Mouse (Mus musculus) liver, adult 2 months (tissue): ENCODE results near the gene Taldo1. TPM values are rescaled to one million over a fixed set of nuclear protein-coding genes. Genes with fewer than 3 reads are reported as not detected.
"Not testable (repeated sequence)": the region's sequence is repeated elsewhere in the genome, so short reads cannot be mapped to it uniquely, and the experiment has no call there.

Experiments used
- DNase-seq: peaks from one replicate; pipeline ENCODE4 v3.0.0-alpha.2; 2011; ENCODE audit warnings: low read depth, low spot score; ENCODE audit errors: extremely low read depth
- H3K27ac ChIP-seq: fragments of 200-500 bp; replicated peaks from 2 replicates; pipeline ENCODE4 v1.5.1; 2012; ENCODE audit warnings: low read depth, mild to moderate bottlenecking, control low read depth, inconsistent platforms, low read length; ENCODE audit not compliant: insufficient read depth
- H3K27me3 ChIP-seq: fragments of 200-500 bp; 2 replicates; pipeline ENCODE4 v1.6.1; 2012; ENCODE audit warnings: mild to moderate bottlenecking, moderate library complexity, low read length, inconsistent platforms; ENCODE audit not compliant: control insufficient read depth, insufficient read depth
- H3K36me3 ChIP-seq: fragments of 200-500 bp; 2 replicates; pipeline ENCODE4 v1.6.1; 2012; ENCODE audit warnings: low read length, inconsistent platforms; ENCODE audit not compliant: control insufficient read depth, insufficient read depth
- H3K4me1 ChIP-seq: fragments of 200-500 bp; 2 replicates; pipeline ENCODE4 v1.6.1; 2011; ENCODE audit warnings: low read length; ENCODE audit not compliant: control insufficient read depth, insufficient read depth
- H3K4me3 ChIP-seq: fragments of 200-500 bp; 2 replicates; pipeline ENCODE4 v1.5.1; 2011; ENCODE audit warnings: low read depth, mild to moderate bottlenecking, control low read depth, low read length, moderate library complexity; ENCODE audit not compliant: insufficient read depth
- H3K79me2 ChIP-seq: fragments of 200-500 bp; 2 replicates; pipeline ENCODE4 v1.6.1; 2012; ENCODE audit warnings: inconsistent platforms, mild to moderate bottlenecking, low read length, moderate library complexity; ENCODE audit not compliant: control insufficient read depth, insufficient read depth
- H3K9ac ChIP-seq: fragments of 200-500 bp; 2 replicates; pipeline ENCODE4 v1.6.1; 2012; ENCODE audit warnings: low read depth, mild to moderate bottlenecking, control low read depth, inconsistent platforms, low read length
- CTCF ChIP-seq: fragments of 200-500 bp; IDR thresholded peaks from 2 replicates; pipeline ENCODE4 v1.5.1; 2011; ENCODE audit warnings: low read depth, low read length, control low read depth
- POLR2A ChIP-seq: fragments of 200-500 bp; IDR thresholded peaks from 2 replicates; pipeline ENCODE4 v1.6.1; 2011; ENCODE audit warnings: low read length, control low read depth; ENCODE audit not compliant: insufficient read depth; ENCODE audit errors: extremely low read depth
- whole genome bisulfite sequencing: fragments of 180-500 bp; shearing (Covaris S2); methylation state at CpG from one replicate; pipeline ENCODE4 v1.1.7; 2018; 5-methylcytosine and 5-hydroxymethylcytosine counted together
- polyA plus RNA-seq: library from polyadenylated mRNA; depleted of rRNA; stranded (reverse); fragments of >200 nt; gene quantifications from 2 replicates; pipeline ENCODE4 v1.2.3, GENCODE M21; 2012; rRNA removed
- total RNA-seq: library from RNA; depleted of rRNA; stranded (reverse); fragments of >200 nt; gene quantifications from 2 replicates; pipeline ENCODE4 v1.2.3, GENCODE M21; 2014; rRNA removed

Taldo1 gene
- total and polyA plus RNA-seq, 2 experiments: 125 to 195 TPM

DNA sequence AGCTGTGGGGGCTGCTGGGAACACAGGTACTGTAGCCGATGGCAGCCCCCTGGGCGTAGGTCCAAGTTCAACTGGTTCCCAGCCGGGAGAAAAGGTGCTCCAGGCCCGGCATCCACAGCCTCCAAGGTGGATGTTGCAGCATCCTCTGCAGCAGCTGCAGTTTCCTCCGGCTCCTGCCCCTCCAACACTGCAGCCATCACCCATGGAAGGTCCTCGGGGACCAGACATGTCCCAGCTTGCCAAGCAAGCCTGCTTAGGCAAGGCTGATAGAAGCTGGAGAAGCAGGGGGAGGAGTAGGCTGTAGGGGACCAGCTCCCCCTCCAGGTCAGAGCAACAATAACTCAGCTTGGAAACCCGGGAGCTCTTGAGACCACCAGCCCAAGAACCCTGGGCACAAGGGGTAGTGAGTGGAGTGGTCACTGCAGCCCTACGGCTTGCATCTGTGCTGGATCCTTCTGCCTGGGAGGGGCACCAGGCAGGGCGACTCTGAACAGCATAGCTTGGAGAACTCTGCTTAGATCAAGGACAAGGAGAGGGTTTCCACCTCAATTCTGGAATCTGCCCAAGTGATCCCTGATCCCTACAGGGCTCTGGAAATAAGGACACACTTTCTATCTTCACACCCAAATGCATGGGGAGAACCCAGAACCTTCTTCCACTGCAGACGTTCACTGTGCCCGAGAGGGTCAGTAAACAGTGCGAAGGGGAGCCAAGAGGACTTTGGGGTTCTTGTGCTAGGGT, 51.3 kb downstream of the Taldo1 start:
- Histone ChIP-seq H3K27ac (peak overlapping the region; percentile 17), H3K79me2 (peaks cover 4% of the 10 kb centered on the region; the same call in 1 of the 2 replicates), H3K4me1 (peaks cover 15% of the 10 kb centered on the region), H3K36me3 (0 out of 2 replicates have a peak, but pooled peaks cover under 1% of the 10 kb centered on the region), H3K27me3 (no peaks in the 10 kb centered on the region), H3K9ac (peak overlapping the region; percentile 46), H3K4me3 (peak overlapping the region; percentile 38)
- peak; percentile 51 for DNase-seq
- no peak for TF ChIP-seq POLR2A
- TF ChIP-seq CTCF: peak; percentile 23; the same call in 1 of the 2 replicates
- WGBS: 22% methylated on average over 12 of the region's 12 CpGs

DNA sequence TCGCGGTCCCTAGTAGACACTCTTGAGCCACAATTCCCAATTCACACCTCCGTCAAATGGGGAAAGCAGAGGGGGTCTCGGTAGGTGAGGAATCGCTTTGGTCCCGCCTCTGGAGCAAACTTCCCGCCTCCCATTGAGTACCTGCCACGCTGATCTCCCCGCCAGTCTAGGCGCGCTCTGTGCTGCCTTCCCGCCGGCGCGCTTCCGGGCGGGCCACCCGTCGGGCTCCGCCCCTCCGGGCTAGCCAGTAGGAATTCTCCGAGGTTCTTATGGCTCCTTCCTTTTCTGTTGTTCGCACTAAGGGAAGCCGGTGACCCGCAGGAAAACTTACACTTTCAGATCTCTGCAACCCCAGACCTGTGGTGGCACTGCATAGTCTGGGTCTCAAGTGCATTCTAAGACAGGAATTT, 51.8 kb downstream of the Taldo1 start, which contains the start of gene Pidd1:
Gene Pidd1, minus strand, starts transcription at position 198 of the 410 bp plus-strand sequence.
- Histone ChIP-seq H3K36me3 (peaks cover 2% of the 10 kb centered on the region; the same call in 1 of the 2 replicates), H3K27ac (peak within 1 kb of the TSS; percentile 57), H3K9ac (peak within 1 kb of the TSS; percentile 69), H3K27me3 (no peaks in the 10 kb centered on the region), H3K4me3 (peak within 1 kb of the TSS; percentile 45), H3K79me2 (peaks cover 4% of the 10 kb centered on the region; the same call in 1 of the 2 replicates), H3K4me1 (peaks cover 19% of the 10 kb centered on the region)
- DNase-seq: peak; percentile 58
- no peak for TF ChIP-seq POLR2A
- no peak for TF ChIP-seq CTCF
- WGBS: under 1% methylated on average over 25 of the region's 25 CpGs

DNA sequence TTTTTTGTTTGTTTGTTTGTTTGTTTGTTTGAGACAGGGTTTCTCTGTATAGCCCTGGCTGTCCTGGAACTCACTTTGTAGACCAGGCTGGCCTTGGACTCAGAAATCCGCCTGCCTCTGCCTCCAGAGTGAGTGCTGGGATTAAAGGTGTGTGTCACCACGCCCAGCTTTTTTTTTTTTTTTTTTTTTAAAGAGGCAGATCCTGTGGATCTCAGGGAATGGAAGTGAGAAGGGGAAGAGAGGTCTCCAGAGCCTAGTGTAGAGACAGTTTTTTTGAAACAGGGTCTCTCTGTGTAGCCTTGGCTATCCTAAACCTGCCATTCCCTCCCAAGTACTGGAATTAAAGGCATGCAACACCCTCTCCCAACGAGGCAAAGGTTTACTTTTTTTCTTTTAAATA, 54.4 kb downstream of the Taldo1 start:
- H3K36me3 ChIP-seq: peaks cover 12% of the 10 kb centered on the region; the same call in 1 of the 2 replicates
- not testable (repeated sequence) for H3K27me3 ChIP-seq, H3K9ac ChIP-seq, H3K79me2 ChIP-seq, H3K27ac ChIP-seq, DNase-seq, H3K4me3 ChIP-seq
- peaks cover 14% of the 10 kb centered on the region for H3K4me1 ChIP-seq
- 45% methylated on average over 3 of the region's 3 CpGs for WGBS

DNA sequence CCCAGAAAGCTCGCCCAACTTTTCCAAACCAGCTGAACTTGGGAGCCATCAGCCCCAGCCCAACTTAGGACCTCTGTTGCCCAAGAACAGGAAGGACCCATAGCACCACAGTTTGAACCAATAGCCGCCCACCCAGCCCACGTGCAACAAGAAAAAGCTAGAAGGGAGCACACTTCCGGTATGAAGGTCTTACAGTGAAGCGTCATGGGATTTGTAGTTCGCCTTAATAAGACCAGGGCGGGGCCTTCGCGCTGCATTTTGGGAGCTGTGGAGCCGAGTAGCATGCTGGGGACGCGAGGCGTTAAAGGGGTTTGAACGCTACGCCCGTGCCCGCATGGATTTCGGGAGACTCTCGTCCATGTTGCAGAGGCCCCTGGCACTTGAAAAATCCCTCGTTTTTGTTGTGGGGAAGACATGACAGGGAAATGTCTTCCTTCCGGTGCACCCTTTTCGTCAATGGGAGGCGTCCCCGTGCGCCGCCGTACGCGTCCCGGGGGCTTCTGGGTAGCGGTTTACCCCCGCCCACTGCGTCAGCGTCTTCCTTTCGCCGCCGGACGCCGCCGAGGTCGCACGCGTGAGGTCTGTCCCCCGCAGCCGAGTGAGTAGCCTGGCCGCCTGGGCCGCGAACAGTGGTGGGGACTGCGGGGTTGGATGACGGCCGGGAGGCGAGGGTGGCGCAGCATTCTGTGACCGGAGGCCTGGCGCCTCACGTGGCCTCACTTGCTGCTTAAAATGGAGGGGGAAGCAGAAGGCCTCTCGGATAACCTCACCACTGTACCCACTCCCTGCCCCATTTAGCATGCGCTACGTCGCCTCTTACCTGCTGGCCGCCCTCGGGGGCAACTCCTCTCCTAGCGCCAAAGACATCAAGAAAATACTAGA, 55.4 kb downstream of the Taldo1 start, which contains the start of gene Rplp2:
Gene Rplp2, plus strand, starts transcription at position 261 of the 882 bp plus-strand sequence.
- DNase-seq: peak; percentile 93
- 1% methylated on average over 63 of the region's 63 CpGs for WGBS
- TF ChIP-seq POLR2A (peak; percentile 91), CTCF (no peak)
- Histone ChIP-seq H3K4me3 (peak within 1 kb of the TSS; percentile 92), H3K36me3 (peaks cover 15% of the 10 kb centered on the region; the same call in 1 of the 2 replicates), H3K79me2 (peaks cover 4% of the 10 kb centered on the region; the same call in 1 of the 2 replicates), H3K27ac (peak within 1 kb of the TSS; percentile 98), H3K27me3 (no peaks in the 10 kb centered on the region), H3K9ac (peak within 1 kb of the TSS; percentile 96), H3K4me1 (peaks cover 14% of the 10 kb centered on the region)

DNA sequence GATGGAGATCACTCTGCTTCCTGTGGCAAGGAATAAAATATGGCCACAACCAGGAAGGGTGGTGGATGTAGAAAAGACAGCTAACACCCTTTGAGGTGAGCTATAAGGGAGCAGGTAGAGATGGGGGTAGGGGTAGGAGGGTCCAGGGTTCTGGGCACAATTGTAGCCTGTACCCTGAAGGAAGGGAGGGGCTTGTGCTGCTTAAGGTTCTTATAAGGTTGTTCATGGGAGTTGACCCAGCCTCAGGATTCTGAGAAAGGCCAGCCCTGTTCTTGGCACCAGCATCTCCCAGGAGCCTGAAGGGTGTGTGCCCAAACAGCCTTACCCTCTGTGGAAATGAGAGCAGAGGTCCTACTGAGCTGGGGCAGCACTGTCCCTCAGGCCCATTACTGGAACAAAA, 59.9 kb downstream of the Taldo1 start:
- TF ChIP-seq CTCF (no peak), POLR2A (no peak)
- Histone ChIP-seq H3K4me3 (no peak overlapping the region), H3K4me1 (peaks cover 12% of the 10 kb centered on the region), H3K36me3 (peaks cover 15% of the 10 kb centered on the region; the same call in 1 of the 2 replicates), H3K27ac (no peak overlapping the region), H3K9ac (no peak overlapping the region), H3K27me3 (no peaks in the 10 kb centered on the region), H3K79me2 (peaks cover 7% of the 10 kb centered on the region; the same call in 1 of the 2 replicates)
- DNase-seq: no peak

Other genes with a start within 250 kb of the Taldo1 start
- 106 and 108 TPM in 2 replicates for gene Rnh1, start 219.3 kb upstream of the Taldo1 start, total RNA-seq
- 134 and 136 TPM in 2 replicates for gene Rnh1, start 219.3 kb upstream of the Taldo1 start, polyA plus RNA-seq
- gene Hras, start 198.2 kb upstream of the Taldo1 start, total RNA-seq: 37.6 and 53.8 TPM in 2 replicates
- gene Hras, start 198.2 kb upstream of the Taldo1 start, polyA plus RNA-seq: 50.4 and 58.9 TPM in 2 replicates
- 1.8 and 2.1 TPM in 2 replicates for gene Lrrc56, start 198.0 kb upstream of the Taldo1 start, total RNA-seq
- 4.4 and 4.8 TPM in 2 replicates for gene Lrrc56, start 198.0 kb upstream of the Taldo1 start, polyA plus RNA-seq
- 0.47 and 0.83 TPM in 2 replicates for gene Lmntd2, start 178.1 kb upstream of the Taldo1 start, total RNA-seq
- gene Lmntd2, start 178.1 kb upstream of the Taldo1 start, polyA plus RNA-seq: 1.4 and 2.2 TPM in 2 replicates
- 21.6 and 22.5 TPM in 2 replicates for gene Rassf7, start 176.3 kb upstream of the Taldo1 start, total RNA-seq
- 49.1 and 53.3 TPM in 2 replicates for gene Rassf7, start 176.3 kb upstream of the Taldo1 start, polyA plus RNA-seq
- 8.1 and 12.6 TPM in 2 replicates for gene Phrf1, start 163.4 kb upstream of the Taldo1 start, total RNA-seq
- 6.7 and 9.2 TPM in 2 replicates for gene Phrf1, start 163.4 kb upstream of the Taldo1 start, polyA plus RNA-seq
- gene Irf7, start 125.7 kb upstream of the Taldo1 start, total RNA-seq: 22.8 and 32.2 TPM in 2 replicates
- gene Irf7, start 125.7 kb upstream of the Taldo1 start, polyA plus RNA-seq: 42.4 and 102 TPM in 2 replicates
- gene Cdhr5, start 115.4 kb upstream of the Taldo1 start, total RNA-seq: 18.5 and 40.3 TPM in 2 replicates
- 31.2 and 31.7 TPM in 2 replicates for gene Cdhr5, start 115.4 kb upstream of the Taldo1 start, polyA plus RNA-seq
- not detected in 2 replicates for gene Sct, start 113.1 kb upstream of the Taldo1 start, total RNA-seq
- gene Sct, start 113.1 kb upstream of the Taldo1 start, polyA plus RNA-seq: not detected in 2 replicates
- gene Drd4, start 100.2 kb upstream of the Taldo1 start, total RNA-seq: not detected in 2 replicates
- not detected in 2 replicates for gene Drd4, start 100.2 kb upstream of the Taldo1 start, polyA plus RNA-seq
- gene Deaf1, start 64.5 kb upstream of the Taldo1 start, total RNA-seq: 3.1 and 5.8 TPM in 2 replicates
- 6.9 and 7.8 TPM in 2 replicates for gene Deaf1, start 64.5 kb upstream of the Taldo1 start, polyA plus RNA-seq
- gene Tmem80, start 64.5 kb upstream of the Taldo1 start, total RNA-seq: 8.9 and 10.3 TPM in 2 replicates
- gene Tmem80, start 64.5 kb upstream of the Taldo1 start, polyA plus RNA-seq: 14.3 and 20.9 TPM in 2 replicates
- gene Eps8l2, start 53.3 kb upstream of the Taldo1 start, total RNA-seq: 17.4 and 38.5 TPM in 2 replicates
- gene Eps8l2, start 53.3 kb upstream of the Taldo1 start, polyA plus RNA-seq: 80.9 and 117 TPM in 2 replicates
- gene Gatd1, start 21.9 kb downstream of the Taldo1 start, total RNA-seq: 15.1 and 23.5 TPM in 2 replicates
- 34.9 and 36.2 TPM in 2 replicates for gene Gatd1, start 21.9 kb downstream of the Taldo1 start, polyA plus RNA-seq
- gene Cend1, start 37.3 kb downstream of the Taldo1 start, total RNA-seq: 0.13 TPM in 1 of 2 replicates, not detected in the other
- gene Cend1, start 37.3 kb downstream of the Taldo1 start, polyA plus RNA-seq: 0.09 and 0.10 TPM in 2 replicates
- gene Slc25a22, start 45.7 kb downstream of the Taldo1 start, total RNA-seq: 26.1 and 40.7 TPM in 2 replicates
- gene Slc25a22, start 45.7 kb downstream of the Taldo1 start, polyA plus RNA-seq: 315 and 345 TPM in 2 replicates
- 0.37 and 0.94 TPM in 2 replicates for gene Pidd1, start 51.8 kb downstream of the Taldo1 start, total RNA-seq
- gene Pidd1, start 51.8 kb downstream of the Taldo1 start, polyA plus RNA-seq: 3.8 and 4.7 TPM in 2 replicates
- gene Rplp2, start 55.2 kb downstream of the Taldo1 start, total RNA-seq: 255 and 308 TPM in 2 replicates
- 265 and 286 TPM in 2 replicates for gene Rplp2, start 55.2 kb downstream of the Taldo1 start, polyA plus RNA-seq
- gene Pnpla2, start 63.0 kb downstream of the Taldo1 start, total RNA-seq: 22.6 and 31.7 TPM in 2 replicates
- 83.7 and 84.8 TPM in 2 replicates for gene Pnpla2, start 63.0 kb downstream of the Taldo1 start, polyA plus RNA-seq
- 3.7 and 4.3 TPM in 2 replicates for gene Cracr2b, start 68.9 kb downstream of the Taldo1 start, total RNA-seq
- 4.7 and 8.7 TPM in 2 replicates for gene Cracr2b, start 68.9 kb downstream of the Taldo1 start, polyA plus RNA-seq
- 51.9 and 52.7 TPM in 2 replicates for gene Cd151, start 75.2 kb downstream of the Taldo1 start, total RNA-seq
- 92.8 and 103 TPM in 2 replicates for gene Cd151, start 75.2 kb downstream of the Taldo1 start, polyA plus RNA-seq
- gene Polr2l, start 82.9 kb downstream of the Taldo1 start, total RNA-seq: 41.1 and 43.3 TPM in 2 replicates
- 42.8 and 45.7 TPM in 2 replicates for gene Polr2l, start 82.9 kb downstream of the Taldo1 start, polyA plus RNA-seq
- gene Tspan4, start 83.0 kb downstream of the Taldo1 start, total RNA-seq: 66.9 and 67.1 TPM in 2 replicates
- gene Tspan4, start 83.0 kb downstream of the Taldo1 start, polyA plus RNA-seq: 78.1 and 135 TPM in 2 replicates
- 24.2 and 30.6 TPM in 2 replicates for gene Chid1, start 147.7 kb downstream of the Taldo1 start, total RNA-seq
- 32.6 and 45.1 TPM in 2 replicates for gene Chid1, start 147.7 kb downstream of the Taldo1 start, polyA plus RNA-seq
- gene Ap2a2, start 170.0 kb downstream of the Taldo1 start, total RNA-seq: 42.2 and 54.0 TPM in 2 replicates
- gene Ap2a2, start 170.0 kb downstream of the Taldo1 start, polyA plus RNA-seq: 37.9 and 38.1 TPM in 2 replicates